Mouse (Mus musculus): ENCODE results near the gene Tmod1.

The Tmod1 gene

DNA sequence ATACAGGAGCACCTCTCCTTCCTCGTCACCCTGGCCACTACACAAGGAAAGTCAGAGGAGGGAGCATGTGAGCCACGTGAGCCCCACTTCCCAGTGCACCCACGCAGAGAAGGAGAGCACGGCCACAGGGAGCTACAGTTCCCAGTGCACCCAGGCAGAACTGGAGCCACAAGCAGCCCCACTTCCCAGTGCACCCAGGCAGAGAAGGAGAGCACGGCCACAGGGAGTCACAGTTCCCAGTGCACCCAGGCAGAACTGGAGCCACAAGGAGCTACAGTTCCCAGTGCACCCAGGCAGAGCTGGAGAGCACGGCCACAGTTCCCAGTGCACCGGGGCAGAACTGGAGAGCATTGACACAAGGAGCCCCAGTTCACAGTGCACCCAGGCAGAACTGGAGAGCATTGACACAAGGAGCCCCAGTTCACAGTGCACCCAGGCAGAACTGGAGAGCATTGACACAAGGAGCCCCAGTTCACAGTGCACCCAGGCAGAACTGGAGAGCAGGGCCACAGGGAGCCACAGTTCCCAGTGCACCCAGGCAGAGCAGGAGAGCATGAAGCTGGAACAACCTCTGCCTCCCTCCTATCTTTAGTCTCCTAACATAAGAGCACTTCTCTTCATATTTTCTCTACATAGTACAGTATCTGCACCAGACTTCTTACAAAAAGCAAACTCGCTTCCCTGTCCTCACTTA is 90.7 kb downstream of the Tmod1 start:
- intact Hi-C loops (cut with DNase I), result loop anchor here (5.0 kb wide), 1 partner anchor 157 kb away; no protein-coding TSS in a partner anchor

DNA sequence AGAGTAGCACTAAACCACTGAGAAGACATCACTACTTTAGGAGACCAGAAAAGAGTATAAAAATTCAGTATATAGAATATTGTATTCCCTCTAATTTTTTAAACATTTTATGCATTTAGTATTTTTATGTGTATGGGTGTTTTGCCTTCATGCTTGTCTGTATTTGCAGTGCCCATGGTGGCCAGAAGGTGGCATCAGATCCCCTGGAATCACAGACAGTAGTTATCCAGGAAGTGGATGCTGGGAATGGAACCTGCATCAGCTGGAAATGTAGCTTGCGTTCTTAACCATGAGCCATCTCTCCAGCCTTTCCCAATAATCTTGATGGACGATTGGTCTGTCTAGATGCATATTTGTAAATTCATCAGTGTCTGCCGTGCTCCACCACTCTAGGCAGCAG is 91.5 kb downstream of the Tmod1 start:
- intact Hi-C loops (cut with DNase I), result no loop called here

DNA sequence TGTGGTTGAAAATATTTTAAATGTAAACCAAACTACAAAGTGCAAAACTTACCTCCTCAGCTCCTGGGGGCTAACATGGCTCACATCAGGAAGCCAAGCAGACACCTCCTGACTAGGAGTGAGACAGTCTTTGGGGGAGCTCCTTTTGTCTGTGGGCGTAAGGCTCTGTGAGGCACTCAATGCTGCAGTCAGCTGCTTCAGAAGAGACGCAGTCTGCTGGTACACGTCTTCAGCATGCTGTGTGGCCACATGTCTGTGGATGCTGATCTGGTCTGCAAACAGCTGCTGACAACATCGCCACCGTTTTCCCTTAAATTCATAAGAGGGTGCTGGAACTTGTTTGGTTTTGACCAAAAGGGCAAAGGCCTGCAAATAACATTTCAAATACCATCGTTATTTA is 93.1 kb downstream of the Tmod1 start:
- intact Hi-C loops (cut with DNase I), result no loop called here

DNA sequence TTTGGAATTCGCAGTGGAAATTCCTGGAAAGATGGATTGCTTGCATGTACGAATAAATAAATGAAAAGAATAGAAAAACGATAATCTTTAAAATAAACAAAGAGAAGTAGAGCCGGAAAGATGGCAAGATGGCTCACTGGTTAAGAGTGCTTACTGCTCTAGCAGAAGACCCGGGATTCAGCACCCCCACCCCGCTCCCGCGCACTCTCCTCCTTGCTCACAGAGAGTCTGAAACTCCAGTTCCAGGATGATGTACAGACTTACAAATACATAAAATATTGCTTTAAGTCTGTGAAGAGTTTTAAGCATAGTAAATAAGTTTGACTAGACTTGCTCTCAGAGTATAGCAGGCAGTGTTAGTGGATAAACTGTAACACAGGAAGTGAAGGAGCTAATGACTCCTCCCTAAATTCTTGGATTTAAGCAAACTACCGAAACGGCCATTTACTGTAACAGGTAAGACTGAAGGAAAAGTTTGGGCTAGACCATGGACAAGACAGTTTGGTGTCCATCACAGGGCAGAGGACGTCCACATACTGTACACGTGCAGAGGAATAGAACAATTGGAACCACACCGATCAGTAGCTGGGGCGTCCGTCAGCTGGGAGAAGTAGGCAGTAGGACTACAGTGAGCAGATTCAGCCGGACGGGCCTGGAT is 99.0 kb downstream of the Tmod1 start:
- intact Hi-C loops (cut with DNase I), result no loop called here

DNA sequence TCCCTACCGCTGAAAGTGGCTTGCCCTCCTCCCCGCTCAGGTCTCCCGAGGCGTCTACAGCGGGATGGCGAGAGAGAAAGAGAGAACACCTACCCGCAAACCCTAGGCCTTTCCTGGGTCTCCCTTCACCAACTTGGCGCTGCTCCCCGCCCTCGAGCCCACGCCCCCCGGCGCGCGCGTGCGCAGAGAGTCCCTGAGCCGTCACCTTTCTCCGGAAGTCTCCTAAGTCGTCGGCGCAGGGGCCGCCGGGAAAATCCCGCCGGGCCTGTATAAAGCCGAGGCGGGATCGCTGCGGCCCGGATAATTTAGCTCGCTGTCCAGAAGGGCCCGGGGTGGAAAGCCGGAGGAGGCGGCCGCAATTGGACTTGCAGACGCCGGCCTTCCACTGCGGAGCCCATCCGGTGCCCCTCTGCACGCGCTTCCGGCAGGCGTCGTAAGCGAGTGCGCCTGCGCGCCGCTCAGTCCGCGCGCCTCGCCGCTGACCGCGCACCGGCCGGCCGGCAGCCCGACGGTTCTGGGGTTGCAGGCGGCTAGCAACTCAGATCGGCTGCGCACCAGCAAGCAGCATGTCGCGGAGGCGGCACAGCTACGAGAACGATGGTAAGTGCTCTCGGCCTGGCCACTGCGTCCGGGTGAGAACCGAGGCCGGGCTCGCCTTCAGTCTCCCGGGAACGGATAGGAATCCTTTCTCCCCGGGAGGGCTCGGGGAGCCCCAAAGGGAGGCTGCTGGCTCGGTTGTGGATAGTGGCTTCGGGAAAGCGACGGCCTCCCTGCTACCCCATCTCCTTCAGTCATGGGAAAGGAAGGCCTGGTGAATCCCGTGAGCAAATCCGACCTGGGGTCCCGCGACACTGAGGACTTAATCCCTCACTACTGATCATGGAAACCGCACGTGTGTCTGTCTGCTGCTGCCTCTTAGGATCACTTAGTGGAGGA is 99.8 kb downstream of the Tmod1 start, which contains the start of the genes Ncbp1 and Tstd2:
Gene Ncbp1, plus strand, starts transcription at position 327 of the 936 bp plus-strand sequence.
Gene Tstd2, minus strand, starts transcription at position 408 of the 936 bp plus-strand sequence.
- intact Hi-C loops (cut with DNase I), result no loop called here

DNA sequence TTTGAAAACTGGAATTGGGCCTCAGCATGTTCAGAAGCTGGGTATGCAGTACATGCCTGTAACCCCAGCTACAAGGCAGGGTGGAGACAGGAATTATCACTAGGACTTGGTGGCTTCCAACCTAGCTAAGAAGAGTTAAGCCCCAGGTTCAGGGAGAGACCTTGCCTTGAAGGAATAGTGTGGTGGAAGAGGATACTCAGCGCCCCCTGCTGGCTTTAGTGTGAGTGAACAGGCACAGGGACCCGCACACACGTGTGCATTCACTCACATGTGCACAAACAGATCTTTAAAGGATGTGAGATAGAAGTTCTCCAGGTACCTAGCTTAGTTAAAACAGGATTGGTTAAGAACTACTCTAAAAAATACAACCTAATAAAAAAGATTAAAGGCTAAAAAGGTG is 105.6 kb downstream of the Tmod1 start:
- intact Hi-C loops (cut with DNase I), result no loop called here

DNA sequence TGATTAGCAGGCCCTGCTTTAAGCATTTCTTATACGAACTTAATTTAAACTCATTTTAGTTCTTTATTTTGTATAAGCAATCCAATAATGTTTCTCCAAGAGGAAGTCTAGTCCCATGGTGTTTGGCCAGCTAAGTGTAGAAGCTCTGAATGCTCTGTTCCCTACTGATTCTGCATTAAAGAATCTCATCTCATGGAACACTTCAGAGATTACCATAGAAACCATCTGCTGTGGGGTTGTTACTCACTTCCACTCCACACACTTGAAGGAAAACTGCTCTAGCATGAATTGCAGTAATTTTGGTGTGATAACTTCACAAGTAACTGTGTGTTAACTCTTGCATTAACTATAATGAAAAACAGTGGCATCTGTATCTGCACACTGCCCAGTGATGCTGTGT is 108.1 kb downstream of the Tmod1 start:
- intact Hi-C loops (cut with DNase I), result no loop called here

DNA sequence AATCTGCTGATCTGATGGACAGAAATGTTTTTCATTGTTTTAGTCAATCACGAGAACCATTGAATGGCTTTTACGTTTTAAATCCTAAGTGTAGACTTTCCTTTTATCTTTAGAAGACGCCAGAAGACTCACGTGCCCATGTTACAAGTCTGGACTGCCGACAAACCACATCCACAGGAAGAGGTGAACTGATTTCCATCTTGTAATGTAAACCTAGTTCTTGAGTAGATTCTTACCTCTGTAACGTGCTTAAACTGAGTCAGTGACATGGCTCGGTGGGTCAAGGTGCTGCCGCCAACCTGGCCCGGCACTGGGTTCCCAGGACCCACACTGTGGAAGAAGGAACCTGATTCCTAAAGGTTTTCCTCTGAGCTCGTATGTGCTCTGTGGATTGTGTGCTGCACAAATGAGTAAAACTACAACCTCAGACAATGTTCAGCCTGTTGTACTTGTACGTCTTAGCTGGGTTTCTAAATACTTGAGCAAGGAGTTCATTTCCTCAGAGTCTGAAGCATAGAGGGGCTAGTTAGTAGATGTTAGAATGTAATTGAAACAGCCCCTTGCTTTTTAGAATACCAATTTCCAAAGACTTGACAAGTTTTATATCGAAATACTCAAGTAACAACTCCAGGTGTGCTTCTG is 113.3 kb downstream of the Tmod1 start:
- intact Hi-C loops (cut with DNase I), result no loop called here

DNA sequence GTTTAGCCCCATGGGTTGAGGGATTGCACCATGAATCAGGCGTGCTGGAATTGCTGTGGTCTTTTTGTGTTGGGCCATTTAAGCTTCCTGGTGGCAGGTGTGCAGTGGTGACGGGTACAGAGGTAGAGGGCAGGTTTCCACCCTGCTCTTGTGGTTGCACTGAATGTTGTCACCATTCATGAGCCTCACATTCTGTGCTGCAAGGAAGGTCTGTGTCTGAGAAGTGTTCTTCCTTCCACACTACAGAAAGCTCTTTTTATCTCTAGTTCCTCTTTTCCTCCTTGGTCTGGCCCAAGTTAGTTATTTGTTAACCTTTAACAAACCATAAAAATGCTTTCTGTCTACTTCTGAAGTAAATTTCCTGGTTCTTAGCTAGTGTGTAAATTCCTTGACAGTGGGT is 125.3 kb downstream of the Tmod1 start:
- intact Hi-C loops (cut with DNase I), result no loop called here
